Comparison of ENCODE assay signal across 8 mouse cellular contexts in the genomic region with DNA sequence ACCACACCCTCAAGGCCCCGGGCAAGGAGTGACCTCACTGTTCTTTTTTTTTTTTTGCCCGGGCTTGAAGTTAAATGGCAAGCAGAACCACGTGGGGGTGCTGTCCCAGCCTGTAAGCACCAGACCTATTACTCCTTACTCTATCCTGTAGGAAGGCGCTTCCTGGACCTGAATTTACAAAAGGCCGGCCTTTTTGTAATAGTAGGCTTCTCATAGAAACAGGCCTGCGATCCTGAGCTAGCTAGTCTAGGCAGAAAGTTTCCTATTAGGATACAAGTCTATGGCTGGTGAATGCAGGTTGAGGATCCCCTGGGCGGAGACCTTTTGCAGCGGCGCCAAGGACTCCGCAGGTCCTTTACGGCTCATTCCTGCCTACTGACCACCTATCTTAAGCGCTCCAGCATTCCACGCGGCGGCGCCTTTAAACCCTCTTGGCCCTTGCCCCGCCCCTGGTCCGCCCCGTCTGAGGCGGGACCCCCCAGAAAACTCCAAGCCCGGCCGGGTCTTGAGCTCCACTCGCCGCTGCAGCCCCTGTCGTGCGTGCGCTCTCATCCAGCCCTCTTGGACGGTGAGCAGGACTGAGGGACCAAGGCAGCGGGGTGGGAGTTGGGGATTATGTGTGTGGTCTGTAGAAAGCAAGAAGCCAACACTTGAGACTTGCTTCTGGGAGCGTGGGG. TPM values are rescaled to one million over a fixed set of nuclear protein-coding genes. Genes with fewer than 3 reads are reported as not detected.
DNase-seq lines count a peak whose midpoint lies in the region; ATAC-seq and TF ChIP-seq lines count a peak whose summit lies in the region.

Gene Tagln2, plus strand, starts transcription at position 283 of the 677 bp plus-strand sequence.

- H3K27me3 ChIP-seq in cerebellum, adult 2 months (ENCODE audit: control insufficient read depth, insufficient read depth, low read length), result peaks cover 1% of the 10 kb centered on the region; the same call in 1 of the 2 replicates
- H3K27me3 ChIP-seq in hindbrain, postnatal 0 days (ENCODE audit: insufficient read depth, low read length), result no peaks in the 10 kb centered on the region
- H3K27me3 ChIP-seq in liver, embryonic 11.5 days (replicated peaks; ENCODE audit: control insufficient read depth, insufficient read depth, low read length), result peaks cover 3% of the 10 kb centered on the region; the same call in 1 of the 2 replicates

- no peak for DNase-seq in cerebellum, adult 2 months
- no peak for DNase-seq in cerebellum, adult 9-11 months
- DNase-seq in gastrocnemius, postnatal 10 days, result peak; percentile 83
- peak; percentile 59 for DNase-seq in hindbrain, postnatal 0 days (ENCODE audit: low spot score)
- DNase-seq in liver, embryonic 11.5 days (ENCODE audit: low spot score), result peak; percentile 81
- DNase-seq in thymus, adult 18-20 months, result peak; percentile 61 to 63

- no peaks in the 10 kb centered on the region for H3K4me1 ChIP-seq in cerebellum, adult 2 months (ENCODE audit: control insufficient read depth, insufficient read depth, low read length)
- H3K4me1 ChIP-seq in bone marrow macrophage, adult 2 months (ENCODE audit: control insufficient read depth, insufficient read depth, low read length), result peaks cover 18% of the 10 kb centered on the region
- peaks cover 9% of the 10 kb centered on the region for H3K4me1 ChIP-seq in hindbrain, postnatal 0 days (ENCODE audit: insufficient read depth, low read length)
- H3K4me1 ChIP-seq in liver, embryonic 11.5 days (replicated peaks; ENCODE audit: control insufficient read depth, insufficient read depth, low read length), result peaks cover 34% of the 10 kb centered on the region

- no peak within 1 kb of the TSS for H3K27ac ChIP-seq in cerebellum, adult 2 months (ENCODE audit: insufficient read depth, low read length)
- peak within 1 kb of the TSS; percentile 88 for H3K27ac ChIP-seq in bone marrow macrophage, adult 2 months (ENCODE audit: insufficient read depth, low read depth, low read length)
- peak within 1 kb of the TSS; percentile 32; the same call in 1 of the 2 replicates for H3K27ac ChIP-seq in hindbrain, postnatal 0 days
- peak within 1 kb of the TSS; percentile 78 for H3K27ac ChIP-seq in liver, embryonic 11.5 days (ENCODE audit: low read depth, low read length)

- no peaks in the 10 kb centered on the region for H3K9me3 ChIP-seq in hindbrain, postnatal 0 days (ENCODE audit: low read length)
- no peaks in the 10 kb centered on the region for H3K9me3 ChIP-seq in liver, embryonic 11.5 days (ENCODE audit: control insufficient read depth, low read length)

- no peak for TF ChIP-seq CTCF in cerebellum, adult 2 months (IDR thresholded peaks at IDR 0.05; ENCODE audit: borderline replicate concordance, insufficient read depth, low read depth, low read length)
- no peak for TF ChIP-seq CTCF in bone marrow macrophage, adult 2 months (IDR thresholded peaks at IDR 0.05; ENCODE audit: low read depth, low read length)
- TF ChIP-seq CTCF in hindbrain, postnatal 0 days (IDR thresholded peaks at IDR 0.05; ENCODE audit: low read depth), result no peak; the same call in 1 of the 2 replicates

- no peak for TF ChIP-seq POLR2A in cerebellum, adult 2 months (IDR thresholded peaks at IDR 0.05; ENCODE audit: borderline replicate concordance, insufficient read depth, low read length)
- TF ChIP-seq POLR2A in bone marrow macrophage, adult 2 months (IDR thresholded peaks at IDR 0.05; ENCODE audit: borderline replicate concordance, low read depth, low read length), result 0 out of 2 replicates have a peak, but pooled peaks have one; percentile 24

- H3K4me3 ChIP-seq in cerebellum, adult 2 months (replicated peaks; ENCODE audit: insufficient read depth, low read depth, low read length), result peak within 1 kb of the TSS; percentile 29
- peak within 1 kb of the TSS; percentile 77 for H3K4me3 ChIP-seq in bone marrow macrophage, adult 2 months (ENCODE audit: insufficient read depth, low read length)
- H3K4me3 ChIP-seq in hindbrain, postnatal 0 days (ENCODE audit: low read length), result peak within 1 kb of the TSS; percentile 41
- peak within 1 kb of the TSS; percentile 65 for H3K4me3 ChIP-seq in liver, embryonic 11.5 days (ENCODE audit: low read depth, low read length)

- WGBS in cerebellum, adult 2 months, result 7% methylated on average over 30 of the region's 30 CpGs
- WGBS in hindbrain, postnatal 0 days, result 3% methylated on average over 30 of the region's 30 CpGs
- WGBS in liver, embryonic 11.5 days, result 1% methylated on average over 30 of the region's 30 CpGs

- peak; percentile 44; the same call in 1 of the 2 replicates for ATAC-seq in hindbrain, postnatal 0 days
- peak; percentile 61 for ATAC-seq in liver, embryonic 11.5 days (replicated peaks; ENCODE audit: low FRiP score)
- ATAC-seq in monocyte, adult 5-6 weeks (replicated peaks; ENCODE audit: insufficient number of reproducible peaks, low FRiP score, low TSS enrichment, poor library complexity, severe bottlenecking), result 0 out of 2 replicates have a peak, but pooled peaks have one; percentile 1

- peak within 1 kb of the TSS; percentile 44 for H3K9ac ChIP-seq in hindbrain, postnatal 0 days (replicated peaks; ENCODE audit: low read length)
- H3K9ac ChIP-seq in liver, embryonic 11.5 days (ENCODE audit: low read depth, low read length), result peak within 1 kb of the TSS; percentile 81

- peaks cover 17% of the 10 kb centered on the region for H3K36me3 ChIP-seq in hindbrain, postnatal 0 days (ENCODE audit: insufficient read depth, low read length)
- H3K36me3 ChIP-seq in liver, embryonic 11.5 days (ENCODE audit: control insufficient read depth, insufficient read depth, low read length), result no peaks in the 10 kb centered on the region

- peak within 1 kb of the TSS; percentile 55 for H3K4me2 ChIP-seq in hindbrain, postnatal 0 days (ENCODE audit: low read depth, low read length)
- H3K4me2 ChIP-seq in liver, embryonic 11.5 days, result peak within 1 kb of the TSS; percentile 76

RNA-seq across cellular contexts. Expression of gene Tagln2, which starts in this region (rescaled TPM):
- 12.9 and 13.0 TPM in 2 replicates for polyA plus RNA-seq in cerebellum, adult 2 months (2012; rRNA removed)
- polyA plus RNA-seq in bone marrow macrophage, adult 2 months (2012; ENCODE audit: insufficient read depth, insufficient read length, missing spikeins), result 316 and 321 TPM in 2 replicates
- 10 to 100 TPM; 75.0 to 98.1 TPM for total RNA-seq in gastrocnemius, postnatal 10 days (2021)
- 45.1 and 70.2 TPM in 2 replicates for total RNA-seq in hindbrain, postnatal 0 days (2014; rRNA removed)
- polyA plus RNA-seq in hindbrain, postnatal 0 days (2015; fragmentation: Nextera tagmentation; extraction: Ambion mirVana), result 59.2 and 61.6 TPM in 2 replicates
- polyA plus RNA-seq in liver, embryonic 11.5 days (2014; fragmentation: Nextera tagmentation; extraction: Ambion mirVana), result 248 and 257 TPM in 2 replicates
- 185 to 298 TPM (median 202 TPM) in 3 replicates for total RNA-seq in monocyte, adult 5-6 weeks (2017)

Comparison
In these comparisons a context has a peak if more than half of its experiments do, and no peak if none do; other contexts are left out.
1. DNase-seq: peak in gastrocnemius, postnatal 10 days (single experiment), hindbrain, postnatal 0 days (single experiment), liver, embryonic 11.5 days (single experiment) and thymus, adult 18-20 months (2 of 2); none in cerebellum, adult 2 months (0 of 2) and cerebellum, adult 9-11 months (single experiment).
2. ATAC-seq: peak in every context shown above with its lines; median percentile 61 in liver, embryonic 11.5 days; 44 in hindbrain, postnatal 0 days; 1 in monocyte, adult 5-6 weeks.
3. Peak in every context shown above with its lines, with median percentiles within 50 percentile points of each other: H3K4me3 ChIP-seq.